Mouse (Mus musculus) adrenal gland, adult (tissue): ENCODE results near the gene Fbxl13.
A peak's percentile ranks its signal among the peaks of the same experiment; 100 is the strongest.

Source experiments
- DNase-seq, 2 experiments: peaks; one replicate each; pipeline ENCODE4 v3.0.0; 2022 to 2023; ENCODE audit warnings: low spot score in 1 of 2; ENCODE audit not compliant: inconsistent age in 2 of 2

Gene Fbxl13

GRCm38 (mm10) chr5:21578136-21578535 is 67.3 kb downstream of the Fbxl13 start:
- DNase-seq, result no peak

GRCm38 (mm10) chr5:21575210-21575550 is 70.3 kb downstream of the Fbxl13 start:
- no peak for DNase-seq

- DNase-seq, result no peak
Observed at GRCm38 (mm10) chr5:21574386-21575209, 70.8 kb downstream of the Fbxl13 start.

- no peak for DNase-seq
Observed at GRCm38 (mm10) chr5:21572764-21573416, 72.5 kb downstream of the Fbxl13 start.

- DNase-seq, result no peak
Observed at GRCm38 (mm10) chr5:21567784-21568183, 77.7 kb downstream of the Fbxl13 start.

GRCm38 (mm10) chr5:21565392-21566065 is 79.9 kb downstream of the Fbxl13 start:
- DNase-seq, result no peak

GRCm38 (mm10) chr5:21563936-21564335 is 81.5 kb downstream of the Fbxl13 start:
- DNase-seq, result peak in 1 of 2 experiments; percentile 36

- DNase-seq, result no peak
Observed at GRCm38 (mm10) chr5:21556502-21556901, 88.9 kb downstream of the Fbxl13 start.

GRCm38 (mm10) chr5:21554732-21555131 is 90.7 kb downstream of the Fbxl13 start:
- no peak for DNase-seq

- no peak for DNase-seq
Observed at GRCm38 (mm10) chr5:21553685-21554084, 91.7 kb downstream of the Fbxl13 start.

GRCm38 (mm10) chr5:21547005-21547404 is 98.4 kb downstream of the Fbxl13 start:
- no peak for DNase-seq

- DNase-seq, result peak in 1 of 2 experiments; percentile 68
Observed at GRCm38 (mm10) chr5:21545786-21546185, 99.6 kb downstream of the Fbxl13 start.

- DNase-seq, result no peak
Observed at GRCm38 (mm10) chr5:21545227-21545626, 100.2 kb downstream of the Fbxl13 start.

- no peak for DNase-seq
Observed at GRCm38 (mm10) chr5:21544821-21545220, 100.6 kb downstream of the Fbxl13 start.

GRCm38 (mm10) chr5:21543409-21544201 is 101.8 kb downstream of the Fbxl13 start, which contains the start of gene Lrrc17:
Gene Lrrc17 (plus strand): TSS chr5:21543559.
- no peak for DNase-seq

- DNase-seq, result no peak
Observed at GRCm38 (mm10) chr5:21542226-21542625, 103.2 kb downstream of the Fbxl13 start.

GRCm38 (mm10) chr5:21532921-21533320 is 112.5 kb downstream of the Fbxl13 start:
- peak in 1 of 2 experiments; percentile 61 for DNase-seq

GRCm38 (mm10) chr5:21532126-21532525 is 113.3 kb downstream of the Fbxl13 start:
- DNase-seq, result no peak

- no peak for DNase-seq
Observed at GRCm38 (mm10) chr5:21529110-21529720, 116.2 kb downstream of the Fbxl13 start.

GRCm38 (mm10) chr5:21528068-21528842 is 117.2 kb downstream of the Fbxl13 start:
- DNase-seq, result peak; percentile 9 to 40
